Mouse (Mus musculus) CH12.LX (cell line): ENCODE results near the gene Plxnb3. TPM values are rescaled to one million over a fixed set of nuclear protein-coding genes. Genes with fewer than 3 reads are reported as not detected.

Experiments used
- DNase-seq: peaks from one replicate; pipeline ENCODE4 v3.0.0-alpha.2; 2013; ENCODE audit errors: extremely low read depth
- H3K27ac ChIP-seq: 2 replicates; pipeline ENCODE4 v1.5.1; 2012; ENCODE audit warnings: low read depth, mild to moderate bottlenecking, control low read depth, moderate library complexity; ENCODE audit not compliant: insufficient read depth
- H3K27me3 ChIP-seq: replicated peaks from 2 replicates; pipeline ENCODE3; 2012; ENCODE audit warnings: inconsistent platforms
- H3K36me3 ChIP-seq, 2 experiments: replicated peaks in 1 of 2; 2 replicates each; pipeline versions ENCODE3 to v1.6.1; 2012; ENCODE audit warnings: inconsistent platforms in 1 of 2, low read length in 1 of 2, mild to moderate bottlenecking in 1 of 2, mixed read lengths in 1 of 2, moderate library complexity in 1 of 2; ENCODE audit not compliant: control insufficient read depth in 1 of 2, insufficient read depth in 1 of 2
- H3K4me1 ChIP-seq, 2 experiments: 2 replicates each; pipeline ENCODE4 v1.6.1; 2012; ENCODE audit warnings: inconsistent platforms in 1 of 2, moderate library complexity in 1 of 2; ENCODE audit not compliant: insufficient read depth in 2 of 2, control insufficient read depth in 1 of 2
- H3K4me2 ChIP-seq: 2 replicates; pipeline ENCODE4 v1.6.1; 2012; ENCODE audit warnings: low read depth, mild to moderate bottlenecking, control low read depth; ENCODE audit not compliant: poor library complexity, insufficient read depth, severe bottlenecking
- H3K4me3 ChIP-seq, 3 experiments: fragments of 150-350 bp in 1 of 3; sonication (generic) in 1 of 3; replicated peaks in 1 of 3; 2 replicates each; pipeline versions ENCODE3 to v1.5.1; 2011 to 2012; ENCODE audit warnings: low read depth in 2 of 3, low read length in 2 of 3, mild to moderate bottlenecking in 2 of 3, moderate library complexity in 2 of 3, control low read depth in 1 of 3, improper control_type of control experiment in 1 of 3, inconsistent platforms in 1 of 3, mixed read lengths in 1 of 3; ENCODE audit not compliant: poor library complexity in 1 of 3
- H3K79me2 ChIP-seq: replicated peaks from 2 replicates; pipeline ENCODE4 v1.6.1; 2012; ENCODE audit warnings: mild to moderate bottlenecking, moderate library complexity; ENCODE audit not compliant: control insufficient read depth, poor library complexity, insufficient read depth, severe bottlenecking; ENCODE audit errors: extremely low read depth
- H3K9ac ChIP-seq: 2 replicates; pipeline ENCODE4 v1.6.1; 2012; ENCODE audit warnings: low read depth, mild to moderate bottlenecking, control low read depth, moderate library complexity; ENCODE audit not compliant: insufficient read depth
- H3K9me3 ChIP-seq: replicated peaks from 2 replicates; pipeline ENCODE3; 2012; ENCODE audit warnings: low read length, inconsistent platforms, mixed read lengths
- CHD1 ChIP-seq: IDR thresholded peaks from 2 replicates; pipeline ENCODE4 v1.6.1; 2012; ENCODE audit warnings: low read depth, low read length, improper control_type of control experiment, inconsistent platforms
- CHD2 ChIP-seq: IDR thresholded peaks from 2 replicates; pipeline ENCODE4 v1.6.1; 2011; ENCODE audit warnings: low read length, improper control_type of control experiment
- CTCF ChIP-seq, 2 experiments: IDR thresholded peaks in 1 of 2; conservative IDR thresholded peaks in 1 of 2; 2 replicates each; pipeline ENCODE4 v1.5.1; 2011 to 2012; ENCODE audit warnings: low read depth in 2 of 2, low read length in 2 of 2, improper control_type of control experiment in 1 of 2, inconsistent platforms in 1 of 2, mild to moderate bottlenecking in 1 of 2, moderate library complexity in 1 of 2
- ELF1 ChIP-seq: IDR thresholded peaks from 2 replicates; pipeline ENCODE4 v1.6.1; 2014; ENCODE audit warnings: low read depth, mild to moderate bottlenecking, inconsistent platforms, low read length, improper control_type of control experiment
- MAX ChIP-seq: IDR thresholded peaks from 2 replicates; pipeline ENCODE4 v1.6.1; 2011; ENCODE audit warnings: low read length, improper control_type of control experiment
- NELFE ChIP-seq: IDR thresholded peaks from 2 replicates; pipeline ENCODE4 v1.6.1; 2011; ENCODE audit warnings: low read depth, low read length, improper control_type of control experiment
- NRF1 ChIP-seq: IDR thresholded peaks from 2 replicates; pipeline ENCODE4 v1.6.1; 2014; ENCODE audit warnings: low read depth, mild to moderate bottlenecking, inconsistent platforms, low read length, improper control_type of control experiment, moderate library complexity
- SIN3A ChIP-seq: IDR thresholded peaks from 2 replicates; pipeline ENCODE4 v1.6.1; 2012; ENCODE audit warnings: low read length, improper control_type of control experiment, inconsistent platforms
- SMC3 ChIP-seq: IDR thresholded peaks from 2 replicates; pipeline ENCODE4 v1.6.1; 2011; ENCODE audit warnings: low read depth, low read length, improper control_type of control experiment
- TBP ChIP-seq: conservative IDR thresholded peaks from 2 replicates; pipeline ENCODE4 v1.6.1; 2011; ENCODE audit warnings: low read depth, low read length, improper control_type of control experiment
- ZC3H11A ChIP-seq: IDR thresholded peaks from 2 replicates; pipeline ENCODE4 v1.6.1; 2012; ENCODE audit warnings: low read depth, mild to moderate bottlenecking, inconsistent platforms, low read length, improper control_type of control experiment
- dilution Hi-C: fragments of 300-500 bp; cut with MboI; formaldehyde crosslinking; loops from 2 replicates; pipeline ENCODE4 v1.14.3; 2020; ENCODE audit warnings: low sequenced_read_pairs; ENCODE audit not compliant: extremely low pct_unique_long_range_greater_than_20kb, extremely low pct_ligation_motif_present
- in situ Hi-C: fragments of 300-500 bp; cut with MboI; formaldehyde crosslinking; loops from 3 replicates; pipeline ENCODE4 v1.14.3; 2019; ENCODE audit warnings: low sequenced_read_pairs, low pct_ligation_motif_present, low pct_unique_long_range_greater_than_20kb, mixed read lengths
- polyA plus RNA-seq: library from polyadenylated mRNA; unstranded; fragments of >175 nt; gene quantifications from 2 replicates; pipeline ENCODE4 v1.2.1, GENCODE M21; 2012; ENCODE audit warnings: low read depth; ENCODE audit not compliant: insufficient read length
- total RNA-seq, 2 experiments: library from RNA; depleted of rRNA; stranded (reverse); fragments of 300-350 nt in 1 of 2; fragments of >200 nt in 1 of 2; gene quantifications; 2 replicates each; pipeline ENCODE4 v1.2.3; 2012 to 2014

Gene Plxnb3
- total and polyA plus RNA-seq, 3 experiments = 0.28 to 0.76 (median 0.59) TPM

DNA sequence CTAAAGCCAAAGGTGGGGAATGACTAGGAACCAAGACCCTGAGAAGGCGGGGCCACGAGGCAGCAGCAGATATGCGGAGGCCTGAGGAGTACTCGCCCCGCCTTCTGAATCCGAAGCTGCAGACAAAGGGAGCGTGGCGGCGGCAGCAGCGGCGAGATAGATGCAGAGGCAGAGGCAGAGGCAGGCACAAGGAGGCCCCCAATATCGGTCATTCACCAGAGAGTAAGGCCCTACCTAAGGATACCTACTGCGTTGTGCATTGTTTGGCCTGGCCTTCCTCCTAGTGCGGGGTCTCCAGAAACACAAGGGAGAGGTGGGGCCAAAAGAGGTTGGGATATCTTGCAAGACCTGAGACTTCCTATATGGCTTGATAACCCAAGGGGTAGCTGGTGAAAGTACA lies 58.2 kb downstream of the Plxnb3 start:
- DNase-seq = no peak
- no peaks in the 10 kb centered on the region for H3K79me2 ChIP-seq
- no peak overlapping the region for H3K9ac ChIP-seq
- dilution Hi-C loops = no loop called here
- TF ChIP-seq ELF1 (no peak), CTCF (conservative IDR thresholded peaks at IDR 0.05 in 1 of 2, IDR thresholded peaks at IDR 0.05 in 1 of 2; ENCODE audit: low read depth in 2 of 2, low read length in 2 of 2) (no peak), SIN3A (no peak), TBP (no peak), CHD1 (no peak), CHD2 (no peak), ZC3H11A (no peak), NELFE (no peak)
- TF ChIP-seq, all 38 proteins: peak for 0
- Histone ChIP-seq H3K27ac (no peak overlapping the region), H3K4me1 (peaks cover 0 to 10% of the 10 kb centered on the region in 2 experiments; a peak in 2 of 4 replicates), H3K4me3 (no peak overlapping the region), H3K9me3 (no peaks in the 10 kb centered on the region), H3K4me2 (no peak overlapping the region), H3K27me3 (no peaks in the 10 kb centered on the region), H3K36me3 (no peaks in the 10 kb centered on the region)
- in situ Hi-C loops = no loop called here

DNA sequence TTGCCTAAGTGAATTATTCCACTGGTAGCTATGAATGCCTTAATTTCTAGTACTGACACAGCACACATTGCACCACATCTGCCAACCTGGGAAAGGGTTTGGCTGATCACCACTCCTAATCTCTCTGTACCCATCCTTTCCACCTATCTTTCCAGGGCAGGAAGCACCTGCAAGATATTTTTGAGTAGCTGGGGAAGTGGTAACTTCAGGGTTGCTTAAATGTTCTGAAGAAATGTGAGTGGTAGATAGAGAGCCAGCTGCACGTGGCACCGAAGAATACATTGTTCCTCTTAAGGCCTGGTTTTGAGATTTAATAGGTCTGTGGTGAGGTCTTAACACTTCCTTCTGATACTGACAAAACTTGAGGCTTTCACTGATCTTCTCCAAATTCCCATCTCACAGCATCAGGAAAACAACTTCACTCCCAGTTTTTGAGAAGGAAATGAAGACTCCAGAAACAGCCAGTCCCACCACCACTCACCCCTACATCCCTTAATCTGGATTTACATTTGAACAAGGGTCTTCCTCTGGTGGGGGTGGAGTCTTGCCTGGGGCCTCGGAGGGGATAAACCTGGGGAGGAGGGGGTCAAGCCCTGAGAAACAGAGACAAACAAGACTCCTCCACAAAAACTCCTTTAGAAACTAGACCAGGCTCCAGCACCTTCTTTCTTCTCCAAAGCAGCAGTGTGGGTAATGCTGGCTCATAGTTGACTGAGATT lies 59.9 kb downstream of the Plxnb3 start:
- H3K4me2 ChIP-seq = no peak overlapping the region
- no peaks in the 10 kb centered on the region for H3K9me3 ChIP-seq
- H3K4me3 ChIP-seq = no peak overlapping the region
- H3K27me3 ChIP-seq = no peaks in the 10 kb centered on the region
- peaks cover 0 to 10% of the 10 kb centered on the region in 2 experiments; a peak in 2 of 4 replicates for H3K4me1 ChIP-seq
- in situ Hi-C loops = no loop called here
- H3K9ac ChIP-seq = no peak overlapping the region
- DNase-seq = no peak
- no peaks in the 10 kb centered on the region for H3K79me2 ChIP-seq
- dilution Hi-C loops = no loop called here
- H3K27ac ChIP-seq = no peak overlapping the region
- no peaks in the 10 kb centered on the region for H3K36me3 ChIP-seq
- TF ChIP-seq CHD2 = no peak
- no peak for TF ChIP-seq ELF1
- no peak for TF ChIP-seq SIN3A
- no peak for TF ChIP-seq NRF1
- no peak for TF ChIP-seq MAX
- TF ChIP-seq SMC3 = no peak

Other genes with a start within 250 kb of the Plxnb3 start
- gene Dusp9, start 117.7 kb upstream of the Plxnb3 start, total RNA-seq (2012; rRNA removed) = 0.17 and 0.29 TPM in 2 replicates
- gene Dusp9, start 117.7 kb upstream of the Plxnb3 start, total RNA-seq (2014; rRNA removed) = 0.09 and 0.19 TPM in 2 replicates
- gene Dusp9, start 117.7 kb upstream of the Plxnb3 start, polyA plus RNA-seq = 0.23 and 0.47 TPM in 2 replicates
- gene Pnck, start 97.0 kb upstream of the Plxnb3 start, total RNA-seq (2012; rRNA removed) = not detected in 2 replicates
- not detected in 2 replicates for gene Pnck, start 97.0 kb upstream of the Plxnb3 start, total RNA-seq (2014; rRNA removed)
- gene Pnck, start 97.0 kb upstream of the Plxnb3 start, polyA plus RNA-seq = not detected in 2 replicates
- 3.2 and 4.2 TPM in 2 replicates for gene Slc6a8, start 83.9 kb upstream of the Plxnb3 start, total RNA-seq (2012; rRNA removed)
- 0.39 and 0.70 TPM in 2 replicates for gene Slc6a8, start 83.9 kb upstream of the Plxnb3 start, total RNA-seq (2014; rRNA removed)
- 1.9 and 2.2 TPM in 2 replicates for gene Slc6a8, start 83.9 kb upstream of the Plxnb3 start, polyA plus RNA-seq
- 119 and 134 TPM in 2 replicates for gene Bcap31, start 40.9 kb upstream of the Plxnb3 start, total RNA-seq (2012; rRNA removed)
- 239 TPM in 2 replicates for gene Bcap31, start 40.9 kb upstream of the Plxnb3 start, total RNA-seq (2014; rRNA removed)
- gene Bcap31, start 40.9 kb upstream of the Plxnb3 start, polyA plus RNA-seq = 176 and 181 TPM in 2 replicates
- gene Abcd1, start 40.5 kb upstream of the Plxnb3 start, total RNA-seq (2012; rRNA removed) = 5.6 and 5.9 TPM in 2 replicates
- gene Abcd1, start 40.5 kb upstream of the Plxnb3 start, total RNA-seq (2014; rRNA removed) = 2.5 and 2.8 TPM in 2 replicates
- gene Abcd1, start 40.5 kb upstream of the Plxnb3 start, polyA plus RNA-seq = 10.2 and 11.4 TPM in 2 replicates
- 55.2 and 67.5 TPM in 2 replicates for gene Srpk3, start 17.3 kb downstream of the Plxnb3 start, total RNA-seq (2012; rRNA removed)
- gene Srpk3, start 17.3 kb downstream of the Plxnb3 start, total RNA-seq (2014; rRNA removed) = 42.7 and 45.7 TPM in 2 replicates
- 46.1 and 52.3 TPM in 2 replicates for gene Srpk3, start 17.3 kb downstream of the Plxnb3 start, polyA plus RNA-seq
- 191 and 219 TPM in 2 replicates for gene Idh3g, start 29.8 kb downstream of the Plxnb3 start, total RNA-seq (2012; rRNA removed)
- gene Idh3g, start 29.8 kb downstream of the Plxnb3 start, total RNA-seq (2014; rRNA removed) = 225 and 237 TPM in 2 replicates
- 191 and 209 TPM in 2 replicates for gene Idh3g, start 29.8 kb downstream of the Plxnb3 start, polyA plus RNA-seq
- gene Ssr4, start 29.9 kb downstream of the Plxnb3 start, total RNA-seq (2012; rRNA removed) = 281 and 350 TPM in 2 replicates
- gene Ssr4, start 29.9 kb downstream of the Plxnb3 start, total RNA-seq (2014; rRNA removed) = 389 and 428 TPM in 2 replicates
- 260 and 291 TPM in 2 replicates for gene Ssr4, start 29.9 kb downstream of the Plxnb3 start, polyA plus RNA-seq
- 0.42 and 0.72 TPM in 2 replicates for gene Pdzd4, start 67.9 kb downstream of the Plxnb3 start, total RNA-seq (2012; rRNA removed)
- 0.30 and 0.32 TPM in 2 replicates for gene Pdzd4, start 67.9 kb downstream of the Plxnb3 start, total RNA-seq (2014; rRNA removed)
- 0.85 and 1.1 TPM in 2 replicates for gene Pdzd4, start 67.9 kb downstream of the Plxnb3 start, polyA plus RNA-seq
- gene Avpr2, start 135.0 kb downstream of the Plxnb3 start, total RNA-seq (2012; rRNA removed) = 0.34 and 0.46 TPM in 2 replicates
- not detected in 2 replicates for gene Avpr2, start 135.0 kb downstream of the Plxnb3 start, total RNA-seq (2014; rRNA removed)
- gene Avpr2, start 135.0 kb downstream of the Plxnb3 start, polyA plus RNA-seq = 0.20 and 0.64 TPM in 2 replicates
- gene L1cam, start 139.0 kb downstream of the Plxnb3 start, total RNA-seq (2012; rRNA removed) = 0.21 and 0.30 TPM in 2 replicates
- 0.12 and 0.23 TPM in 2 replicates for gene L1cam, start 139.0 kb downstream of the Plxnb3 start, total RNA-seq (2014; rRNA removed)
- gene L1cam, start 139.0 kb downstream of the Plxnb3 start, polyA plus RNA-seq = 0.49 and 0.65 TPM in 2 replicates
- 13.6 and 14.3 TPM in 2 replicates for gene Arhgap4, start 164.8 kb downstream of the Plxnb3 start, total RNA-seq (2012; rRNA removed)
- gene Arhgap4, start 164.8 kb downstream of the Plxnb3 start, total RNA-seq (2014; rRNA removed) = 10.9 and 13.9 TPM in 2 replicates
- 24.1 and 24.5 TPM in 2 replicates for gene Arhgap4, start 164.8 kb downstream of the Plxnb3 start, polyA plus RNA-seq
- gene Naa10, start 164.9 kb downstream of the Plxnb3 start, total RNA-seq (2012; rRNA removed) = 148 and 184 TPM in 2 replicates
- gene Naa10, start 164.9 kb downstream of the Plxnb3 start, total RNA-seq (2014; rRNA removed) = 152 and 166 TPM in 2 replicates
- gene Naa10, start 164.9 kb downstream of the Plxnb3 start, polyA plus RNA-seq = 144 and 152 TPM in 2 replicates
- gene Renbp, start 173.8 kb downstream of the Plxnb3 start, total RNA-seq (2012; rRNA removed) = 38.5 and 43.4 TPM in 2 replicates
- gene Renbp, start 173.8 kb downstream of the Plxnb3 start, total RNA-seq (2014; rRNA removed) = 24.7 and 25.2 TPM in 2 replicates
- gene Renbp, start 173.8 kb downstream of the Plxnb3 start, polyA plus RNA-seq = 64.7 and 66.3 TPM in 2 replicates
- 58.5 and 61.6 TPM in 2 replicates for gene Hcfc1, start 209.3 kb downstream of the Plxnb3 start, total RNA-seq (2012; rRNA removed)
- gene Hcfc1, start 209.3 kb downstream of the Plxnb3 start, total RNA-seq (2014; rRNA removed) = 32.9 and 37.6 TPM in 2 replicates
- gene Hcfc1, start 209.3 kb downstream of the Plxnb3 start, polyA plus RNA-seq = 78.1 and 98.2 TPM in 2 replicates